Mouse (Mus musculus): ENCODE data around the gene Zfp956. TPM values are rescaled to one million over a fixed set of nuclear protein-coding genes. Genes with fewer than 3 reads are reported as not detected.
A peak's percentile ranks its signal among the peaks of the same experiment; 100 is the strongest.
"Not testable (repeated sequence)": the region's sequence is repeated elsewhere in the genome, so short reads cannot be mapped to it uniquely, and the experiment has no call there.

Gene Zfp956
- total RNA-seq, 2 experiments from 2014 or later = 5.7 to 7.0 TPM

- DNase-seq (ENCODE audit: low spot score) = no peak
These were observed 9.9 kb downstream of the Zfp956 start for GRCm38 (mm10) chr6:47963051-47963450.

DNA sequence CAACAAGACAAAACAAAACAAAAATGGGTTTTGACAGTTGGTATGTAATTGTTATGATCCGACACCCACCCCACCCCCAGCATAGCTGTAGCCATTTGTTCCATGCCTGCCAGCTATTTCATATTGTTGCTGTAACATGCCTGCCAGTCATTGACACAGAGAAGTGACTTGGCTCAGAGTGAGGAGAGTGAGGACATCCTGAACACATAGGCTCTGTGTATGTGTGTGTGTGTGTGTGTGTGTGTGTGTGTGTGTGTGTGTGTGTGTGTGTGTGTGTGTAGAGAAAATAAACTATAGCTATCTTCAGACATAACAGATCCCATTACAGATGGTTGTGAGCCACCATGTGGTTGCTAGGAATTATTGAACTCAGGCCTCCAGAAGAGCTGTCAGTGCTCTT is 15.0 kb downstream of the Zfp956 start:
- not testable (repeated sequence) for DNase-seq (ENCODE audit: low spot score)

GRCm38 (mm10) chr6:47974599-47974998 is 21.4 kb downstream of the Zfp956 start:
- DNase-seq (ENCODE audit: low spot score) = no peak

DNA sequence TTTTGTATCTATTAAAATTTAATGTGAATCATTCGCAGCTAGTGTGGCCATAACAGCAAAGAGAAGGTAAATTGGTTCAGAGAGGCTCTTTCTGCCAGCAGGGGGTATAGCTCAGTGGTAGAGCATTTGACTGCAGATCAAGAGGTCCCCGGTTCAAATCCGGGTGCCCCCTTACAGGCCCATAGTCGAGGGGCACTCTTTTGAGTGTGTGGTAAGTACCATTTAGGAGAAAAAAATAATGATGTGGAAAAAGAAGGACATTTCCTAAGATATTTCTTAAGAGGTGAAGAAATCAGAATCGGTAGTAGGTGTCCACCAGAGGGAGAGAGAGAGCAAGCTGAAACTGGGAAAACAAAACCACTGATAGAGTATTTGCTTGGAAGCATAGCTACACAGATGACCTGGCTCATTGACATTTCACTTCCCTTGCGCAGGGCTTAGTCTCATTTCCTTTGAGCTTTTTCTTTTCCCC is 25.7 kb downstream of the Zfp956 start:
- peak; percentile 75 for DNase-seq (ENCODE audit: low spot score)

GRCm38 (mm10) chr6:47983936-47984335 is 30.7 kb downstream of the Zfp956 start:
- no peak for DNase-seq (ENCODE audit: low spot score)

GRCm38 (mm10) chr6:47995661-47996060 is 42.5 kb downstream of the Zfp956 start:
- DNase-seq (ENCODE audit: low spot score) = no peak

- no peak for DNase-seq (ENCODE audit: low spot score)
These were observed 57.5 kb downstream of the Zfp956 start for GRCm38 (mm10) chr6:48010727-48011126.

Other genes with a start within 250 kb of the Zfp956 start
- 10 to 100 TPM; 10.2 to 14.4 TPM for gene Pdia4, start 140.0 kb upstream of the Zfp956 start, total RNA-seq (2021)
- gene Zfp786, start 122.5 kb upstream of the Zfp956 start, total RNA-seq (2021) = under 1 TPM; 0.73 to 0.76 TPM
- gene Zfp398, start 117.7 kb upstream of the Zfp956 start, total RNA-seq (2021) = 1 to 10 TPM; 4.7 to 5.6 TPM
- gene Zfp282, start 76.2 kb upstream of the Zfp956 start, total RNA-seq (2021) = 1 to 10 TPM; 5.3 to 5.9 TPM
- 1 to 10 TPM; 7.9 to 9.3 TPM for gene Zfp212, start 32.9 kb upstream of the Zfp956 start, total RNA-seq (2021)
- gene Zfp777, start 95.5 kb downstream of the Zfp956 start, total RNA-seq (2021) = 10 to 100 TPM; 17.4 to 20.7 TPM
- gene Zfp746, start 133.2 kb downstream of the Zfp956 start, total RNA-seq (2021) = 1 to 10 TPM; 9.2 to 9.7 TPM

Data from gastrocnemius, adult 18-20 months (tissue).